Mouse (Mus musculus) left cerebral cortex, postnatal 10 days (tissue): ENCODE measurements around the gene Dact2. TPM values are rescaled to one million over a fixed set of nuclear protein-coding genes. Genes with fewer than 3 reads are reported as not detected.

Source experiments
- DNase-seq, 2 experiments: peaks; one replicate each; pipeline ENCODE4 v3.0.0; 2021 to 2022; ENCODE audit warnings: low spot score in 2 of 2, mixed read lengths in 1 of 2; ENCODE audit errors: extremely low spot score in 1 of 2
- intact Hi-C: fragments of 180-260 bp; cut with DNase I; formaldehyde crosslinking; loops from one replicate; pipeline ENCODE4 v1.15.1; 2025
- total RNA-seq, 2 experiments: library from RNA; stranded (reverse); gene quantifications; 2 replicates each; pipeline ENCODE4 v1.2.3; 2021

Gene Dact2
- total RNA-seq, 2 experiments from 2014 or later: 66.0 to 66.5 TPM

DNA sequence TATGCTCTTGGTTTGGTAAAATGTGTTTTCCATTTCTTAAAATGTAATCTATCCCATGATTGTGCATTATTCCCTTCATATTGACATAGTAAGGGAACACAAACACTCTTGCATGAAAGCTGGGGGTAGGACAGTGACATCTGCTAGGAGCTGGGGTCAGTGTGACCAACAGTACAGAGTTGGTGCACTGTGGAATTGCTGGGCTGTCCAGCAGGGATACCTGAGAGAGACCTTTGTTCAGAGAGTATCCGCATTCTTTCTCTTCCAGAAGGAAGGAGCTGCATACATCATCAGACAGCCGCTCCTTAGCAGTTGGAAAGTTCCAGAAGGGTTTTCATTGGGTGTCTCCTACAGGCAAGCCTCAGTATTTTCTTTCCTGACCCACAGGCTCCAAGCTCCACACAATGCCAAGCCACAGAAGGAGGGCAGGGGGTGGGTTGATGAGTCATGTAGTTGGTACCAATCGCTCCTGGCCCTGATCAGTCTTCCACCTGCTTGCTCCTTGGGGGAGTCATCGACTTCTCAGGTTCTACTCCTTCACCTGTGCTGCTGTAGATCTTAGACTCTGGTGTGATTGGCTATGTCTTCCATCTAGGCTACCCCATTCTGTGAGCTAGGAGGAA, 19.8 kb downstream of the Dact2 start:
- DNase-seq: no peak
- intact Hi-C loops: no loop called here

DNA sequence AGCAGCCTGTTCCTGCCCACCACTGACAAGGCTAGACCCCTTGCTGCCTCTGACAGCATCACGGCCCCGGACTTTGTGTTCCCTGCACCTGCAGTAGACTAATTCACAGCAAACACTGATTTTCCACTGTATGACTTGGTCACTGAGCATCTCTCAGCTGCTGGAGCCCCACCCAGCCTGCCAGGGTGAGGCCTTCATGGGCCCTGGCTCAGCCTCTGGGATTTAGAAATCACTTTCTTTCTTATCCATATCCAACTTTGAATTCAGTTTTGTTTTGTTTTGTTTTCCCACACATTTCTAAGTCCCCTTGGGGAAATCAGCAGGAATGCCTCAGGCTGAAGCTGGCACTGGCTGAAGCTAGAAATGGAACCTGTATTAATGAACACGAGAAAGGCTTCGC, 20.4 kb downstream of the Dact2 start:
- no peak for DNase-seq
- intact Hi-C loops: no loop called here

GRCm38 (mm10) chr17:14182860-14183259, 21.2 kb downstream of the Dact2 start:
- DNase-seq: no peak
- intact Hi-C loops: no loop called here

DNA sequence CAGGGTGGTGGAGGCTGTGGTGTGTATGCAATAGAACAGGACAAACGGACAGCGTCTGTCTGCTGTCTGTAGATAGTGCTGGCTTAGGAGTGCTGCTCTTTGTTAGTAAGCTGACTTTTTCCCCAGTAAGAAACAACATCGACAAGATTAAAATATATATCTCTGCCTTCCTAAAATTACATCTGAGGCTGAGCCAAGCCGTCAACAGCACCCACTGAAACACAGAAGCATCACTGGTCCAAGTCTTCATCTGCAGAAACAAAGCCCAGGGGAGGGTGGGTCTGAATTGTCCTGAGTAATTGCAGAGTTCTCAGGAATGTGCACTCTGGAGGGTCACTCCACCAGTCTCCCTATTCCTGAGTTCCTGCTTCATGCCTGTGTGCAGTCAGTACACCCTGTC, 25.2 kb downstream of the Dact2 start:
- no peak for DNase-seq
- intact Hi-C loops: no loop called here

GRCm38 (mm10) chr17:14178475-14178874, 25.6 kb downstream of the Dact2 start:
- intact Hi-C loops: no loop called here
- DNase-seq: no peak

GRCm38 (mm10) chr17:14178049-14178448, 26.1 kb downstream of the Dact2 start:
- DNase-seq: no peak
- intact Hi-C loops: no loop called here

- DNase-seq: no peak
- intact Hi-C loops: no loop called here
These were observed 27.1 kb downstream of the Dact2 start for GRCm38 (mm10) chr17:14177018-14177417.

DNA sequence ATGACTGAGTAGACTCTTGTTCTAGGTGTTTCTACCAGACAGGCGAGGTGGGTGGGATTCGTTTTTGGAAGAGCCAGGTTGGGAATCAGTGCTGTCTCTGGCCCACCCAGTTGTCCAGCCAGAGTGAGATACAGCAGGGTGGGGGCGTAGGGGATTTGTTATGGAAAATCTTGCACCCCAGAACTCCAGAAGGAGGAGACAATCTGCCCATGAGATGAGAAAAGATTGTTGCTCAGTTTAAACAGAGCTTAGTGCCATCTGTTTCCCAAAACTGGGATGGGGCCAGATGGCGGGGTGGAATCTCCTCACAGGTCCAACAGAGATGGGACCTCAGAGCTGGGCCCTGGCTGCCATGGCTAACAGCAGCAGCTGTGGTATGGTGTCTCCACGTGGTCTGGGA, 28.4 kb downstream of the Dact2 start:
- peak; percentile 73 to 75 for DNase-seq
- intact Hi-C loops: no loop called here

GRCm38 (mm10) chr17:14175019-14175418, 29.1 kb downstream of the Dact2 start:
- intact Hi-C loops: no loop called here
- DNase-seq: no peak

DNA sequence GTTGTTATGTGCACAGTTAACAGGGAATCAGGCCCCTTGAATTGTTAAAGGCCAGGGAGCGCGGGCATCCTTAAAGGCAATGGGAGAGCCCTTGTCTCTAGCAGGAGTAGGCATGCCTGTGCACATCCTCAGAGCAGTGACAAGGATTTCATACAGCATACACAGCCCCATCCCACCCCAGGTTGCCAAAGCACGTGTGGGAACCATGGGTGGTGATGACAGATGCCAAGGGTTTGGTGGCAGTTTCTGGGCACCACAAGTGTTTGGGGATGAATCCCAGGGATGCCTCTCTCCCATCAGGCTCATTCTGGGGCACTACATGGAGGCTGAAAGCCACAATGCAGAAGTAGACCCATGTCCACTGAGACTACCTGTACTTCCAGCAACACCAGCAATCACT, 29.7 kb downstream of the Dact2 start:
- intact Hi-C loops: no loop called here
- DNase-seq: no peak

GRCm38 (mm10) chr17:14173459-14173858, 30.6 kb downstream of the Dact2 start:
- DNase-seq: no peak
- intact Hi-C loops: no loop called here

GRCm38 (mm10) chr17:14172731-14173130, 31.4 kb downstream of the Dact2 start:
- intact Hi-C loops: no loop called here
- DNase-seq: no peak

DNA sequence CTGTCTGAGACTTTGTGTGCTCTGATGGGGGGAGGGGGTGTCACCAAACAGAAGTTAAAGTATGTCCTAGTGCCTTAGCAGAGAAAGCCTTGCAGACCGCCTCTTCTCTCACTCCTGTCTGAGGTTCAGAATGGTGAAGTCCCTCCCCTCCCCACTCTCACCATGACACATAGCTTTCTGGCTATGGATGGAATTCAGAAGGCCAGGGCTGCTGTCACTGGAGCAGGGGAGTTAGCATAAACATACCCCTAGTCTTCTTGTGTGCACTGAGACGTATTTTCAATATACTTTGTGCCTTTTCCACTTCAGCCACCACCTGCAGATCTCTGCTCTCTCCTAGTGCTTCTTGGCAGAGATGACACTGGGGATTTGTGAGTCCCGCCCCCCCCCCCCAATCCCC, 31.9 kb downstream of the Dact2 start:
- intact Hi-C loops: no loop called here
- no peak for DNase-seq

- intact Hi-C loops: no loop called here
- DNase-seq: no peak
These were observed 33.1 kb downstream of the Dact2 start for GRCm38 (mm10) chr17:14170961-14171479.

GRCm38 (mm10) chr17:14169431-14169830, 34.7 kb downstream of the Dact2 start:
- no peak for DNase-seq
- intact Hi-C loops: no loop called here

- DNase-seq: no peak
- intact Hi-C loops: no loop called here
These were observed 36.5 kb downstream of the Dact2 start for GRCm38 (mm10) chr17:14167594-14167993.

DNA sequence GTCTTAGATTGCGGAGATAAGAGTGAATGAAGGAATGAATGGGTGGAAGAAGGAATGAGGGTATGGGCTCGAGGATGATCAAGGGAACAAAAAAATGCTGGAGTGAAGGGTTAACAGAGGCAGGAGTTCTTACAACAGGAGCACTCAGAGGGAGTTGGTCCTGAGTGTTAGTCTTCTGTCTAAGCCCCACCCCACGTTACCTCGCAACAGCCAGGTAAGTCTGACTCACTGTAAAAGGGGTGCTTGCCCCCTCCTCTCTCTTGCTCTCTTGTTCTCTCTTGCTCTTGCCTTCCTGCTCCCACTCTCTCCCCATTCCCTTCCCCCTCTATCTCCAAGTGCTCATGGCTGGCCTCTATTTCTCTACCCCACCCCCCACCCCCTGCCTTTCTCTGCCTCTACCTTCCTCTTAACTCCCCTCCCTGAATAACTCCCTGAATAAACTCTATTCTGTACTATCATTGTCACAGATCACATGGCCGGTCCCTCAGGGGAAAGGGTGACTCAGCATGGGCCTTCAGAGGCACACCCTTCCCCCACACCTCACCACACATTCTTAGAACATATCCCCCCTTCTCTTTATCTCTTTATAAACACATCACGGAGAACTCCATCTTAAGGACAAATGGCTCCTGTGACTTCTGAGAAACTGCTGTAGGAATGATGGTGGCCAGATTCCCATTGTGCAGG, 37.2 kb downstream of the Dact2 start:
- intact Hi-C loops: no loop called here
- no peak for DNase-seq

- DNase-seq: no peak
- intact Hi-C loops: no loop called here
These were observed 38.0 kb downstream of the Dact2 start for GRCm38 (mm10) chr17:14165934-14166610.

- intact Hi-C loops: no loop called here
- peak; percentile 55 to 67 for DNase-seq
These were observed 38.7 kb downstream of the Dact2 start for GRCm38 (mm10) chr17:14165332-14165876.

- DNase-seq: no peak
- intact Hi-C loops: no loop called here
These were observed 43.3 kb downstream of the Dact2 start for GRCm38 (mm10) chr17:14160846-14161245.
